Mouse (Mus musculus): ENCODE results near the gene Hhat. TPM values are rescaled to one million over a fixed set of nuclear protein-coding genes. Genes with fewer than 3 reads are reported as not detected.

Gene Hhat
- total and polyA plus RNA-seq, 3 experiments, result 0.22 TPM; not detected in 2

- no peak for ATAC-seq (ENCODE audit: extremely low read depth, insufficient number of reproducible peaks, low FRiP score, poor library complexity, severe bottlenecking)
- TF ChIP-seq GATA1 (IDR thresholded peaks at IDR 0.05; ENCODE audit: borderline replicate concordance, low read length) (no peak), GATA2 (IDR thresholded peaks at IDR 0.05; ENCODE audit: borderline replicate concordance, low read depth, low read length) (no peak), TAL1 (conservative IDR thresholded peaks at IDR 0.05; ENCODE audit: low read depth, low read length) (no peak), CTCF (IDR thresholded peaks at IDR 0.05; ENCODE audit: low read depth, low read length) (no peak), POLR2AphosphoS5 (IDR thresholded peaks at IDR 0.05; ENCODE audit: insufficient replicate concordance, low read depth, low read length) (no peak)
- H3K27me3 ChIP-seq (ENCODE audit: insufficient read depth, low read length), result no peaks in the 10 kb centered on the region
- H3K36me3 ChIP-seq (replicated peaks), result no peaks in the 10 kb centered on the region
- no peaks in the 10 kb centered on the region for H3K4me1 ChIP-seq (ENCODE audit: insufficient read depth, low read depth, low read length)
- H3K9me3 ChIP-seq (replicated peaks), result peaks cover 32% of the 10 kb centered on the region
- DNase-seq (ENCODE audit: low spot score), result no peak
- H3K4me3 ChIP-seq (ENCODE audit: low read depth, low read length), result no peak overlapping the region
Measured at GRCm38 (mm10) chr1:192649233-192649632, 121.8 kb downstream of the Hhat start.

- no peak for DNase-seq (ENCODE audit: low spot score)
- Histone ChIP-seq H3K27me3 (ENCODE audit: insufficient read depth, low read length) (no peaks in the 10 kb centered on the region), H3K36me3 (replicated peaks) (no peaks in the 10 kb centered on the region), H3K4me1 (ENCODE audit: insufficient read depth, low read depth, low read length) (no peaks in the 10 kb centered on the region), H3K9me3 (replicated peaks) (peaks cover 38% of the 10 kb centered on the region), H3K4me3 (ENCODE audit: low read depth, low read length) (no peak overlapping the region)
- no peak for ATAC-seq (ENCODE audit: extremely low read depth, insufficient number of reproducible peaks, low FRiP score, poor library complexity, severe bottlenecking)
- TF ChIP-seq GATA2 (IDR thresholded peaks at IDR 0.05; ENCODE audit: borderline replicate concordance, low read depth, low read length), result no peak
- TF ChIP-seq GATA1 (IDR thresholded peaks at IDR 0.05; ENCODE audit: borderline replicate concordance, low read length), result no peak
- no peak for TF ChIP-seq CTCF (IDR thresholded peaks at IDR 0.05; ENCODE audit: low read depth, low read length)
- TF ChIP-seq POLR2AphosphoS5 (IDR thresholded peaks at IDR 0.05; ENCODE audit: insufficient replicate concordance, low read depth, low read length), result no peak
- TF ChIP-seq TAL1 (conservative IDR thresholded peaks at IDR 0.05; ENCODE audit: low read depth, low read length), result no peak
Measured at GRCm38 (mm10) chr1:192647361-192647760, 123.7 kb downstream of the Hhat start.

- Histone ChIP-seq H3K9me3 (replicated peaks) (peaks cover 38% of the 10 kb centered on the region), H3K27me3 (ENCODE audit: insufficient read depth, low read length) (no peaks in the 10 kb centered on the region), H3K36me3 (replicated peaks) (no peaks in the 10 kb centered on the region), H3K4me1 (ENCODE audit: insufficient read depth, low read depth, low read length) (no peaks in the 10 kb centered on the region), H3K4me3 (ENCODE audit: low read depth, low read length) (no peak overlapping the region)
- TF ChIP-seq TAL1 (conservative IDR thresholded peaks at IDR 0.05; ENCODE audit: low read depth, low read length), result no peak
- no peak for TF ChIP-seq CTCF (IDR thresholded peaks at IDR 0.05; ENCODE audit: low read depth, low read length)
- ATAC-seq (ENCODE audit: extremely low read depth, insufficient number of reproducible peaks, low FRiP score, poor library complexity, severe bottlenecking) (no peak), DNase-seq (ENCODE audit: low spot score) (no peak)
Measured at GRCm38 (mm10) chr1:192642126-192642525, 128.9 kb downstream of the Hhat start.

- H3K36me3 ChIP-seq (replicated peaks), result no peaks in the 10 kb centered on the region
- no peak for ATAC-seq (ENCODE audit: extremely low read depth, insufficient number of reproducible peaks, low FRiP score, poor library complexity, severe bottlenecking)
- no peak for TF ChIP-seq GATA1 (IDR thresholded peaks at IDR 0.05; ENCODE audit: borderline replicate concordance, low read length)
- TF ChIP-seq POLR2AphosphoS5 (IDR thresholded peaks at IDR 0.05; ENCODE audit: insufficient replicate concordance, low read depth, low read length), result no peak
- no peak for TF ChIP-seq CTCF (IDR thresholded peaks at IDR 0.05; ENCODE audit: low read depth, low read length)
- no peak for TF ChIP-seq TAL1 (conservative IDR thresholded peaks at IDR 0.05; ENCODE audit: low read depth, low read length)
- no peak for TF ChIP-seq GATA2 (IDR thresholded peaks at IDR 0.05; ENCODE audit: borderline replicate concordance, low read depth, low read length)
- no peaks in the 10 kb centered on the region for H3K4me1 ChIP-seq (ENCODE audit: insufficient read depth, low read depth, low read length)
- H3K9me3 ChIP-seq (replicated peaks), result peaks cover 56% of the 10 kb centered on the region
- no peak for DNase-seq (ENCODE audit: low spot score)
- no peak overlapping the region for H3K4me3 ChIP-seq (ENCODE audit: low read depth, low read length)
- H3K27me3 ChIP-seq (ENCODE audit: insufficient read depth, low read length), result no peaks in the 10 kb centered on the region
Measured at GRCm38 (mm10) chr1:192639175-192639574, 131.8 kb downstream of the Hhat start.

GRCm38 (mm10) chr1:192621843-192622242 lies 149.2 kb downstream of the Hhat start:
- Histone ChIP-seq H3K4me1 (ENCODE audit: insufficient read depth, low read depth, low read length) (no peaks in the 10 kb centered on the region), H3K4me3 (ENCODE audit: low read depth, low read length) (no peak overlapping the region), H3K27me3 (ENCODE audit: insufficient read depth, low read length) (no peaks in the 10 kb centered on the region), H3K36me3 (replicated peaks) (no peaks in the 10 kb centered on the region), H3K9me3 (replicated peaks) (peaks cover 45% of the 10 kb centered on the region)
- ATAC-seq (ENCODE audit: extremely low read depth, insufficient number of reproducible peaks, low FRiP score, poor library complexity, severe bottlenecking), result no peak
- TF ChIP-seq CTCF (IDR thresholded peaks at IDR 0.05; ENCODE audit: low read depth, low read length) (no peak), GATA1 (IDR thresholded peaks at IDR 0.05; ENCODE audit: borderline replicate concordance, low read length) (no peak), TAL1 (conservative IDR thresholded peaks at IDR 0.05; ENCODE audit: low read depth, low read length) (no peak), GATA2 (IDR thresholded peaks at IDR 0.05; ENCODE audit: borderline replicate concordance, low read depth, low read length) (no peak), POLR2AphosphoS5 (IDR thresholded peaks at IDR 0.05; ENCODE audit: insufficient replicate concordance, low read depth, low read length) (no peak)
- no peak for DNase-seq (ENCODE audit: low spot score)

GRCm38 (mm10) chr1:192613271-192613670 lies 157.8 kb downstream of the Hhat start:
- DNase-seq (ENCODE audit: low spot score), result no peak
- Histone ChIP-seq H3K4me1 (ENCODE audit: insufficient read depth, low read depth, low read length) (no peaks in the 10 kb centered on the region), H3K4me3 (ENCODE audit: low read depth, low read length) (no peak overlapping the region), H3K27me3 (ENCODE audit: insufficient read depth, low read length) (no peaks in the 10 kb centered on the region), H3K36me3 (replicated peaks) (no peaks in the 10 kb centered on the region), H3K9me3 (replicated peaks) (peaks cover 57% of the 10 kb centered on the region)
- no peak for ATAC-seq (ENCODE audit: extremely low read depth, insufficient number of reproducible peaks, low FRiP score, poor library complexity, severe bottlenecking)
- TF ChIP-seq CTCF (IDR thresholded peaks at IDR 0.05; ENCODE audit: low read depth, low read length), result no peak
- no peak for TF ChIP-seq POLR2AphosphoS5 (IDR thresholded peaks at IDR 0.05; ENCODE audit: insufficient replicate concordance, low read depth, low read length)

Measured in G1E (cell line).